ENCODE assay signal across 8 mouse cellular contexts in genomic region chr2:76368861-76369660, GRCm38 (mm10). TPM values are rescaled to one million over a fixed set of nuclear protein-coding genes. Genes with fewer than 3 reads are reported as not detected.
DNase-seq lines count a peak whose midpoint lies in the region; ATAC-seq and TF ChIP-seq lines count a peak whose summit lies in the region.

No protein-coding gene starts in this region.

- H3K4me3 ChIP-seq in forebrain, embryonic 12.5 days (replicated peaks), result no peak overlapping the region
- no peak overlapping the region for H3K4me3 ChIP-seq in forebrain, embryonic 14.5 days (ENCODE audit: low read depth, low read length)
- no peak overlapping the region for H3K4me3 ChIP-seq in midbrain, embryonic 11.5 days (ENCODE audit: low read depth, low read length)
- no peak overlapping the region for H3K4me3 ChIP-seq in midbrain, embryonic 10.5 days
- no peak overlapping the region for H3K4me3 ChIP-seq in limb, embryonic 15.5 days
- no peak overlapping the region for H3K4me3 ChIP-seq in small intestine, adult 2 months (ENCODE audit: low read depth, low read length)
- H3K4me3 ChIP-seq in cerebellum, adult 2 months (replicated peaks; ENCODE audit: insufficient read depth, low read depth, low read length), result no peak overlapping the region

- H3K4me2 ChIP-seq in forebrain, embryonic 12.5 days, result no peak overlapping the region
- H3K4me2 ChIP-seq in forebrain, embryonic 14.5 days (ENCODE audit: low read length), result no peak overlapping the region
- H3K4me2 ChIP-seq in midbrain, embryonic 11.5 days, result no peak overlapping the region
- peak overlapping the region; percentile 91; the same call in 1 of the 2 replicates for H3K4me2 ChIP-seq in limb, embryonic 15.5 days

- TF ChIP-seq POLR2A in small intestine, adult 2 months (IDR thresholded peaks at IDR 0.05; ENCODE audit: low read depth, low read length), result no peak
- no peak for TF ChIP-seq POLR2A in cerebellum, adult 2 months (IDR thresholded peaks at IDR 0.05; ENCODE audit: borderline replicate concordance, insufficient read depth, low read length)

- WGBS in forebrain, embryonic 12.5 days, result 75% methylated on average over 13 of the region's 13 CpGs
- WGBS in forebrain, embryonic 14.5 days, result 81% methylated on average over 13 of the region's 13 CpGs
- 78% methylated on average over 12 of the region's 13 CpGs for WGBS in midbrain, embryonic 11.5 days
- 80% methylated on average over 13 of the region's 13 CpGs for WGBS in midbrain, embryonic 10.5 days
- 72% methylated on average over 13 of the region's 13 CpGs for WGBS in limb, embryonic 15.5 days
- 54% methylated on average over 13 of the region's 13 CpGs for WGBS in small intestine, adult 2 months
- 73% methylated on average over 13 of the region's 13 CpGs for WGBS in cerebellum, adult 2 months

- H3K4me1 ChIP-seq in forebrain, embryonic 12.5 days, result peaks cover 12% of the 10 kb centered on the region
- H3K4me1 ChIP-seq in forebrain, embryonic 14.5 days (ENCODE audit: control insufficient read depth, insufficient read depth, low read length), result peaks cover 6% of the 10 kb centered on the region
- H3K4me1 ChIP-seq in midbrain, embryonic 11.5 days (ENCODE audit: control insufficient read depth, insufficient read depth, low read length), result peaks cover 7% of the 10 kb centered on the region
- peaks cover 13% of the 10 kb centered on the region for H3K4me1 ChIP-seq in midbrain, embryonic 10.5 days
- peaks cover 8% of the 10 kb centered on the region for H3K4me1 ChIP-seq in limb, embryonic 15.5 days
- H3K4me1 ChIP-seq in small intestine, adult 2 months (ENCODE audit: control insufficient read depth, insufficient read depth, insufficient read length, low read length), result peaks cover 19% of the 10 kb centered on the region
- no peaks in the 10 kb centered on the region for H3K4me1 ChIP-seq in cerebellum, adult 2 months (ENCODE audit: control insufficient read depth, insufficient read depth, low read length)

- H3K36me3 ChIP-seq in forebrain, embryonic 12.5 days (replicated peaks), result peaks cover 24% of the 10 kb centered on the region
- H3K36me3 ChIP-seq in forebrain, embryonic 14.5 days (ENCODE audit: control insufficient read depth, insufficient read depth, low read length), result peaks cover 19% of the 10 kb centered on the region
- H3K36me3 ChIP-seq in midbrain, embryonic 11.5 days (ENCODE audit: control insufficient read depth, insufficient read depth, low read length), result peaks cover 3% of the 10 kb centered on the region; the same call in 1 of the 2 replicates
- H3K36me3 ChIP-seq in midbrain, embryonic 10.5 days, result peaks cover 26% of the 10 kb centered on the region
- H3K36me3 ChIP-seq in limb, embryonic 15.5 days, result peaks cover 12% of the 10 kb centered on the region
- peaks cover 12% of the 10 kb centered on the region for H3K36me3 ChIP-seq in small intestine, adult 2 months (ENCODE audit: control insufficient read depth, insufficient read depth, low read length)

- TF ChIP-seq CTCF in small intestine, adult 2 months (IDR thresholded peaks at IDR 0.05; ENCODE audit: extremely low read depth, insufficient read length, insufficient replicate concordance, low read depth, low read length), result no peak
- no peak for TF ChIP-seq CTCF in cerebellum, adult 2 months (IDR thresholded peaks at IDR 0.05; ENCODE audit: borderline replicate concordance, insufficient read depth, low read depth, low read length)

- H3K9ac ChIP-seq in forebrain, embryonic 12.5 days, result no peak overlapping the region
- H3K9ac ChIP-seq in forebrain, embryonic 14.5 days (ENCODE audit: low read length), result no peak overlapping the region
- H3K9ac ChIP-seq in midbrain, embryonic 11.5 days (ENCODE audit: low read length), result no peak overlapping the region
- no peak overlapping the region for H3K9ac ChIP-seq in limb, embryonic 15.5 days

- H3K27me3 ChIP-seq in forebrain, embryonic 12.5 days, result no peaks in the 10 kb centered on the region
- no peaks in the 10 kb centered on the region for H3K27me3 ChIP-seq in forebrain, embryonic 14.5 days (replicated peaks; ENCODE audit: control insufficient read depth, insufficient read depth, low read length)
- no peaks in the 10 kb centered on the region for H3K27me3 ChIP-seq in midbrain, embryonic 11.5 days (ENCODE audit: control insufficient read depth, insufficient read depth, low read length)
- no peaks in the 10 kb centered on the region for H3K27me3 ChIP-seq in midbrain, embryonic 10.5 days (ENCODE audit: low read depth, poor library complexity, severe bottlenecking)
- no peaks in the 10 kb centered on the region for H3K27me3 ChIP-seq in limb, embryonic 15.5 days
- H3K27me3 ChIP-seq in small intestine, adult 2 months (ENCODE audit: control insufficient read depth, insufficient read depth, low read length), result no peaks in the 10 kb centered on the region
- H3K27me3 ChIP-seq in cerebellum, adult 2 months (ENCODE audit: control insufficient read depth, insufficient read depth, low read length), result no peaks in the 10 kb centered on the region

- no peak overlapping the region for H3K27ac ChIP-seq in forebrain, embryonic 12.5 days
- H3K27ac ChIP-seq in forebrain, embryonic 14.5 days (ENCODE audit: low read depth, low read length), result no peak overlapping the region
- no peak overlapping the region for H3K27ac ChIP-seq in midbrain, embryonic 11.5 days (ENCODE audit: low read depth, low read length)
- H3K27ac ChIP-seq in midbrain, embryonic 10.5 days (replicated peaks), result no peak overlapping the region
- H3K27ac ChIP-seq in limb, embryonic 15.5 days, result no peak overlapping the region
- peak overlapping the region; percentile 77 for H3K27ac ChIP-seq in small intestine, adult 2 months (ENCODE audit: insufficient read depth, low read depth, low read length)
- H3K27ac ChIP-seq in cerebellum, adult 2 months (ENCODE audit: insufficient read depth, low read length), result no peak overlapping the region

- H3K9me3 ChIP-seq in forebrain, embryonic 12.5 days, result no peaks in the 10 kb centered on the region
- H3K9me3 ChIP-seq in forebrain, embryonic 14.5 days (replicated peaks; ENCODE audit: control insufficient read depth, low read length), result no peaks in the 10 kb centered on the region
- H3K9me3 ChIP-seq in midbrain, embryonic 11.5 days (ENCODE audit: control insufficient read depth, low read length), result no peaks in the 10 kb centered on the region
- H3K9me3 ChIP-seq in midbrain, embryonic 10.5 days (replicated peaks), result no peaks in the 10 kb centered on the region
- no peaks in the 10 kb centered on the region for H3K9me3 ChIP-seq in limb, embryonic 15.5 days

- no peak for DNase-seq in forebrain, embryonic 14.5 days (ENCODE audit: low spot score)
- DNase-seq in midbrain, embryonic 11.5 days (ENCODE audit: low spot score, missing footprints), result no peak
- no peak for DNase-seq in midbrain, embryonic 10.5 days (ENCODE audit: low spot score)
- DNase-seq in thymus, postnatal 36 days, result no peak
- no peak for DNase-seq in cerebellum, adult 2 months

- peak; percentile 9; the same call in 1 of the 2 replicates for ATAC-seq in forebrain, embryonic 12.5 days (ENCODE audit: low FRiP score)
- ATAC-seq in forebrain, embryonic 14.5 days, result no peak; the same call in 1 of the 2 replicates
- ATAC-seq in midbrain, embryonic 11.5 days (ENCODE audit: low FRiP score), result peak; percentile 1; the same call in 1 of the 2 replicates
- ATAC-seq in limb, embryonic 15.5 days (ENCODE audit: insufficient number of reproducible peaks, low FRiP score, low TSS enrichment, low read depth), result no peak

RNA-seq across cellular contexts. Expression of gene Rbm45, which starts 0.7 kb away (rescaled TPM):
- polyA plus RNA-seq in forebrain, embryonic 12.5 days (2016; fragmentation: Nextera tagmentation; extraction: Ambion mirVana), result 13.5 and 20.5 TPM in 2 replicates
- 18.2 and 19.1 TPM in 2 replicates for polyA plus RNA-seq in forebrain, embryonic 14.5 days (2014; fragmentation: Nextera tagmentation; extraction: Ambion mirVana)
- 17.3 and 17.5 TPM in 2 replicates for polyA plus RNA-seq in midbrain, embryonic 11.5 days (2014; fragmentation: Nextera tagmentation; extraction: Ambion mirVana)
- polyA plus RNA-seq in midbrain, embryonic 10.5 days (2016; fragmentation: Nextera tagmentation; extraction: Ambion mirVana), result 19.7 and 20.2 TPM in 2 replicates
- 12.0 and 15.1 TPM in 2 replicates for polyA plus RNA-seq in limb, embryonic 15.5 days (2015; fragmentation: Nextera tagmentation; extraction: Ambion mirVana)
- 4.6 and 11.4 TPM in 2 replicates for polyA plus RNA-seq in small intestine, adult 2 months (2012; rRNA removed)
- 23.1 and 26.0 TPM in 2 replicates for polyA plus RNA-seq in cerebellum, adult 2 months (2012; rRNA removed)

RNA-seq across cellular contexts. Expression of gene Cyct, which starts 8.8 kb away (rescaled TPM):
- polyA plus RNA-seq in forebrain, embryonic 12.5 days (2016; fragmentation: Nextera tagmentation; extraction: Ambion mirVana), result not detected in 2 replicates
- polyA plus RNA-seq in forebrain, embryonic 14.5 days (2014; fragmentation: Nextera tagmentation; extraction: Ambion mirVana), result not detected in 2 replicates
- polyA plus RNA-seq in midbrain, embryonic 11.5 days (2014; fragmentation: Nextera tagmentation; extraction: Ambion mirVana), result not detected in 2 replicates
- polyA plus RNA-seq in midbrain, embryonic 10.5 days (2016; fragmentation: Nextera tagmentation; extraction: Ambion mirVana), result not detected in 2 replicates
- polyA plus RNA-seq in limb, embryonic 15.5 days (2015; fragmentation: Nextera tagmentation; extraction: Ambion mirVana), result not detected in 2 replicates
- polyA plus RNA-seq in small intestine, adult 2 months (2012; rRNA removed), result 0.28 TPM in 1 of 2 replicates, not detected in the other
- not detected in 2 replicates for polyA plus RNA-seq in cerebellum, adult 2 months (2012; rRNA removed)

RNA-seq across cellular contexts. Expression of gene Pde11a, which starts 30.5 kb away (rescaled TPM):
- polyA plus RNA-seq in forebrain, embryonic 12.5 days (2016; fragmentation: Nextera tagmentation; extraction: Ambion mirVana), result 0.08 and 0.21 TPM in 2 replicates
- 0.14 and 0.19 TPM in 2 replicates for polyA plus RNA-seq in forebrain, embryonic 14.5 days (2014; fragmentation: Nextera tagmentation; extraction: Ambion mirVana)
- polyA plus RNA-seq in midbrain, embryonic 11.5 days (2014; fragmentation: Nextera tagmentation; extraction: Ambion mirVana), result 0.12 TPM in 1 of 2 replicates, not detected in the other
- polyA plus RNA-seq in midbrain, embryonic 10.5 days (2016; fragmentation: Nextera tagmentation; extraction: Ambion mirVana), result 0.14 and 0.51 TPM in 2 replicates
- 0.29 and 0.50 TPM in 2 replicates for polyA plus RNA-seq in limb, embryonic 15.5 days (2015; fragmentation: Nextera tagmentation; extraction: Ambion mirVana)
- polyA plus RNA-seq in small intestine, adult 2 months (2012; rRNA removed), result 0.13 and 0.30 TPM in 2 replicates
- 0.73 and 0.79 TPM in 2 replicates for polyA plus RNA-seq in cerebellum, adult 2 months (2012; rRNA removed)

RNA-seq across cellular contexts. Expression of gene Osbpl6, which starts 37.2 kb away (rescaled TPM):
- polyA plus RNA-seq in forebrain, embryonic 12.5 days (2016; fragmentation: Nextera tagmentation; extraction: Ambion mirVana), result 14.3 and 17.0 TPM in 2 replicates
- 12.1 and 17.7 TPM in 2 replicates for polyA plus RNA-seq in forebrain, embryonic 14.5 days (2014; fragmentation: Nextera tagmentation; extraction: Ambion mirVana)
- 10.9 and 11.1 TPM in 2 replicates for polyA plus RNA-seq in midbrain, embryonic 11.5 days (2014; fragmentation: Nextera tagmentation; extraction: Ambion mirVana)
- 10.8 and 11.0 TPM in 2 replicates for polyA plus RNA-seq in midbrain, embryonic 10.5 days (2016; fragmentation: Nextera tagmentation; extraction: Ambion mirVana)
- 10.3 and 11.3 TPM in 2 replicates for polyA plus RNA-seq in limb, embryonic 15.5 days (2015; fragmentation: Nextera tagmentation; extraction: Ambion mirVana)
- 72.6 and 74.7 TPM in 2 replicates for polyA plus RNA-seq in small intestine, adult 2 months (2012; rRNA removed)
- polyA plus RNA-seq in cerebellum, adult 2 months (2012; rRNA removed), result 40.8 and 42.1 TPM in 2 replicates

Comparison
In these comparisons a context has a peak if more than half of its experiments do, and no peak if none do; other contexts are left out.
1. ATAC-seq: peak in forebrain, embryonic 12.5 days (single experiment) and midbrain, embryonic 11.5 days (single experiment); none in forebrain, embryonic 14.5 days (single experiment) and limb, embryonic 15.5 days (single experiment).